Mouse (Mus musculus): ENCODE data around the gene Slc16a7. TPM values are rescaled to one million over a fixed set of nuclear protein-coding genes. Genes with fewer than 3 reads are reported as not detected.

Gene Slc16a7
- polyA plus RNA-seq, 1 experiment: 554 TPM

GRCm38 (mm10) chr10:125182545-125182944 lies 206.7 kb downstream of the Slc16a7 start:
- Histone ChIP-seq H3K27me3 (ENCODE audit: control insufficient read depth, insufficient read depth, low read length) (no peaks in the 10 kb centered on the region), H3K4me3 (ENCODE audit: control insufficient read depth, low read depth, low read length) (no peak overlapping the region), H3K27ac (ENCODE audit: control insufficient read depth, insufficient read depth, low read depth, low read length) (no peak overlapping the region), H3K4me1 (ENCODE audit: control insufficient read depth, insufficient read depth, low read length) (no peaks in the 10 kb centered on the region), H3K36me3 (ENCODE audit: control insufficient read depth, insufficient read depth, low read length) (no peaks in the 10 kb centered on the region)
- no peak for TF ChIP-seq POLR2A (IDR thresholded peaks at IDR 0.05; ENCODE audit: control insufficient read depth, low read depth, low read length)
- TF ChIP-seq CTCF (IDR thresholded peaks at IDR 0.05; ENCODE audit: control insufficient read depth, insufficient read depth, insufficient replicate concordance, low read depth, low read length): no peak

GRCm38 (mm10) chr10:125177782-125178181 lies 211.5 kb downstream of the Slc16a7 start:
- H3K4me1 ChIP-seq (ENCODE audit: control insufficient read depth, insufficient read depth, low read length): no peaks in the 10 kb centered on the region
- no peak overlapping the region for H3K4me3 ChIP-seq (ENCODE audit: control insufficient read depth, low read depth, low read length)
- TF ChIP-seq CTCF (IDR thresholded peaks at IDR 0.05; ENCODE audit: control insufficient read depth, insufficient read depth, insufficient replicate concordance, low read depth, low read length) (no peak), POLR2A (IDR thresholded peaks at IDR 0.05; ENCODE audit: control insufficient read depth, low read depth, low read length) (no peak)
- no peaks in the 10 kb centered on the region for H3K27me3 ChIP-seq (ENCODE audit: control insufficient read depth, insufficient read depth, low read length)
- H3K27ac ChIP-seq (ENCODE audit: control insufficient read depth, insufficient read depth, low read depth, low read length): no peak overlapping the region
- H3K36me3 ChIP-seq (ENCODE audit: control insufficient read depth, insufficient read depth, low read length): no peaks in the 10 kb centered on the region

- Histone ChIP-seq H3K36me3 (ENCODE audit: control insufficient read depth, insufficient read depth, low read length) (no peaks in the 10 kb centered on the region), H3K4me1 (ENCODE audit: control insufficient read depth, insufficient read depth, low read length) (no peaks in the 10 kb centered on the region), H3K27me3 (ENCODE audit: control insufficient read depth, insufficient read depth, low read length) (no peaks in the 10 kb centered on the region), H3K4me3 (ENCODE audit: control insufficient read depth, low read depth, low read length) (no peak overlapping the region), H3K27ac (ENCODE audit: control insufficient read depth, insufficient read depth, low read depth, low read length) (no peak overlapping the region)
- no peak for TF ChIP-seq POLR2A (IDR thresholded peaks at IDR 0.05; ENCODE audit: control insufficient read depth, low read depth, low read length)
- no peak for TF ChIP-seq CTCF (IDR thresholded peaks at IDR 0.05; ENCODE audit: control insufficient read depth, insufficient read depth, insufficient replicate concordance, low read depth, low read length)
Measured at GRCm38 (mm10) chr10:125175013-125175650, 214.1 kb downstream of the Slc16a7 start.

- Histone ChIP-seq H3K4me3 (ENCODE audit: control insufficient read depth, low read depth, low read length) (no peak overlapping the region), H3K27me3 (ENCODE audit: control insufficient read depth, insufficient read depth, low read length) (no peaks in the 10 kb centered on the region), H3K36me3 (ENCODE audit: control insufficient read depth, insufficient read depth, low read length) (no peaks in the 10 kb centered on the region), H3K27ac (ENCODE audit: control insufficient read depth, insufficient read depth, low read depth, low read length) (no peak overlapping the region), H3K4me1 (ENCODE audit: control insufficient read depth, insufficient read depth, low read length) (no peaks in the 10 kb centered on the region)
- TF ChIP-seq CTCF (IDR thresholded peaks at IDR 0.05; ENCODE audit: control insufficient read depth, insufficient read depth, insufficient replicate concordance, low read depth, low read length) (no peak), POLR2A (IDR thresholded peaks at IDR 0.05; ENCODE audit: control insufficient read depth, low read depth, low read length) (no peak)
Measured at GRCm38 (mm10) chr10:125171625-125172024, 217.6 kb downstream of the Slc16a7 start.

GRCm38 (mm10) chr10:125171154-125171553 lies 218.1 kb downstream of the Slc16a7 start:
- TF ChIP-seq CTCF (IDR thresholded peaks at IDR 0.05; ENCODE audit: control insufficient read depth, insufficient read depth, insufficient replicate concordance, low read depth, low read length) (no peak), POLR2A (IDR thresholded peaks at IDR 0.05; ENCODE audit: control insufficient read depth, low read depth, low read length) (no peak)
- no peaks in the 10 kb centered on the region for H3K36me3 ChIP-seq (ENCODE audit: control insufficient read depth, insufficient read depth, low read length)
- H3K27ac ChIP-seq (ENCODE audit: control insufficient read depth, insufficient read depth, low read depth, low read length): no peak overlapping the region
- H3K4me3 ChIP-seq (ENCODE audit: control insufficient read depth, low read depth, low read length): no peak overlapping the region
- H3K27me3 ChIP-seq (ENCODE audit: control insufficient read depth, insufficient read depth, low read length): no peaks in the 10 kb centered on the region
- no peaks in the 10 kb centered on the region for H3K4me1 ChIP-seq (ENCODE audit: control insufficient read depth, insufficient read depth, low read length)
